Mouse (Mus musculus): ENCODE measurements around the gene 5530401A14Rik.

- TF ChIP-seq CTCF (IDR thresholded peaks at IDR 0.05; ENCODE audit: low read depth, low read length) (no peak), POLR2AphosphoS5 (IDR thresholded peaks at IDR 0.05; ENCODE audit: insufficient replicate concordance, low read depth, low read length) (no peak), GATA1 (IDR thresholded peaks at IDR 0.05; ENCODE audit: borderline replicate concordance, low read length) (no peak), TAL1 (conservative IDR thresholded peaks at IDR 0.05; ENCODE audit: low read depth, low read length) (no peak), GATA2 (IDR thresholded peaks at IDR 0.05; ENCODE audit: borderline replicate concordance, low read depth, low read length) (no peak)
Measured at GRCm38 (mm10) chr11:81860250-81860972, at the start of gene 5530401A14Rik.

Data from G1E (cell line).